8 mouse cellular contexts compared by ENCODE assay signal in the genomic region with DNA sequence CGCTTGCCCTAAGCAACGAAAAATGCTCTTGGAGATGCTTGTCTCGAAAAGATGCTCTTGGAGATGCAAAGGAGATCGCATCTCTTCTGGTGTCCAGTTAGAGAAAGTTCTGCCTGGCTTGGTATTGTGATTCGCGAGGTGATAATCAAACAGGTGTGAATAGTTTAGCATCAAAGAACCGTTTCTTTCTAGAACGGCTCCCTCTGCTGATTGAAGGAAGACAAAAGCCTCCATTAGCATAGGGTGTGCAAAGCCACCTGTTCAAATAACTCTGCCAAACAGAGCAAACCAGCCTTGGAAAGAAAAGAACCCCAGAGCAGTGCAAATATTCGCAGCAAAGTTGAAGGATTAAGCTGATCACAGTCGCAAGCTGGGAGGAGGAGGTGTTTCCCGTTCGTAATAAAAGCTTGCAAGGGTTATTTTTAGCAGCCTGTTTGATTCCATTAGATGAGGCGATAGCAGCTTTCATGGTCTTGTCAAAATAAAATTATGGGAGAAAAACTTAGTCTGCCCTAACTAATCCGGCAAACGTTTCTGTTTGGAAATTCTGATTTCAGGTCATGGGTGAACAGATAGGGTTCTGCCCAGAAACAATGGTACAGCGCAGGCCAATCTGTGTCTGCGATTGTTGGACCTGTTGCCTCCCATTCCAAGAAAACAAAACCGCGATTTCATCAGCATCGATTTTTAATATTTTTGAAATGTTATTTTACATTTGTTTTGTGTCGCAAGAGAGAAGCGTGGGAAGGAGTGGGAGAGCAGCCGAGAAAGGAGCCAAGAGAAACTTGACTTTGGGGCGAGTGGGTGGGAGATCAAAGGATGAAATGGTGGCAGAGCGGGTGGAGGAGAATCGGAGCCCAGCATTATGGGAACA.
DNase-seq lines count a peak whose midpoint lies in the region; ATAC-seq lines count a peak whose summit lies in the region.

No protein-coding gene starts in this region.

- H3K27ac ChIP-seq in intestine, embryonic 14.5 days (ENCODE audit: low read depth): no peak overlapping the region
- no peak overlapping the region for H3K27ac ChIP-seq in midbrain, embryonic 16.5 days (ENCODE audit: low read length)

- 0 out of 2 replicates have a peak, but pooled peaks have one; percentile 40 for ATAC-seq in intestine, embryonic 14.5 days (replicated peaks; ENCODE audit: low FRiP score, low TSS enrichment, low read depth)
- peak; percentile 71; the same call in 1 of the 2 replicates for ATAC-seq in midbrain, embryonic 16.5 days

- 0 out of 2 replicates have a peak, but pooled peaks cover 4% of the 10 kb centered on the region for H3K4me1 ChIP-seq in intestine, embryonic 14.5 days (replicated peaks; ENCODE audit: control insufficient read depth, insufficient read depth, low read length)
- H3K4me1 ChIP-seq in midbrain, embryonic 16.5 days (ENCODE audit: control insufficient read depth, insufficient read depth, low read length): peaks cover 15% of the 10 kb centered on the region

- H3K27me3 ChIP-seq in intestine, embryonic 14.5 days (replicated peaks; ENCODE audit: control insufficient read depth, insufficient read depth, low read length): peaks cover 38% of the 10 kb centered on the region
- H3K27me3 ChIP-seq in midbrain, embryonic 16.5 days (ENCODE audit: control insufficient read depth, insufficient read depth, low read depth, low read length): peaks cover 7% of the 10 kb centered on the region; the same call in 1 of the 2 replicates

- 16% methylated on average over 26 of the region's 26 CpGs for WGBS in intestine, embryonic 14.5 days
- WGBS in midbrain, embryonic 16.5 days: 13% methylated on average over 26 of the region's 26 CpGs

- H3K4me2 ChIP-seq in intestine, embryonic 14.5 days (ENCODE audit: low read length): peak overlapping the region; percentile 94
- H3K4me2 ChIP-seq in midbrain, embryonic 16.5 days (ENCODE audit: low read length): peak overlapping the region; percentile 97

- DNase-seq in cerebellum, postnatal 14 days: peak; percentile 30 to 56
- DNase-seq in cerebellum, adult 11 months: no peak
- peak; percentile 3 for DNase-seq in lung, postnatal 36 days
- no peak for DNase-seq in lung, postnatal 10 days
- no peak for DNase-seq in intestine, embryonic 14.5 days (ENCODE audit: low spot score)
- DNase-seq in adrenal gland, postnatal 14 days: no peak
- no peak for DNase-seq in cerebellum, postnatal 36 days

- no peak overlapping the region for H3K9ac ChIP-seq in intestine, embryonic 14.5 days (ENCODE audit: low read length)
- H3K9ac ChIP-seq in midbrain, embryonic 16.5 days (ENCODE audit: low read depth, low read length): peak overlapping the region; percentile 66

- peaks cover 3% of the 10 kb centered on the region; the same call in 1 of the 2 replicates for H3K9me3 ChIP-seq in intestine, embryonic 14.5 days (ENCODE audit: control insufficient read depth, low read length)
- no peaks in the 10 kb centered on the region for H3K9me3 ChIP-seq in midbrain, embryonic 16.5 days (replicated peaks; ENCODE audit: control insufficient read depth, low read length, poor library complexity, severe bottlenecking)

- no peaks in the 10 kb centered on the region for H3K36me3 ChIP-seq in intestine, embryonic 14.5 days (ENCODE audit: control insufficient read depth, insufficient read depth, low read length)
- no peaks in the 10 kb centered on the region for H3K36me3 ChIP-seq in midbrain, embryonic 16.5 days (ENCODE audit: control insufficient read depth, insufficient read depth, low read length)

- peak overlapping the region; percentile 42 for H3K4me3 ChIP-seq in intestine, embryonic 14.5 days (ENCODE audit: low read depth, low read length)
- H3K4me3 ChIP-seq in midbrain, embryonic 16.5 days (ENCODE audit: low read depth, low read length): peak overlapping the region; percentile 63

Comparison
In these comparisons a context has a peak if more than half of its experiments do, and no peak if none do; other contexts are left out.
1. DNase-seq: peak in cerebellum, postnatal 14 days (2 of 2) and lung, postnatal 36 days (single experiment); none in cerebellum, adult 11 months (single experiment), lung, postnatal 10 days (single experiment), intestine, embryonic 14.5 days (single experiment), adrenal gland, postnatal 14 days (single experiment) and cerebellum, postnatal 36 days (0 of 2).